Mouse (Mus musculus): Measurements from ENCODE around the gene Sec14l4. TPM values are rescaled to one million over a fixed set of nuclear protein-coding genes. Genes with fewer than 3 reads are reported as not detected.

Gene Sec14l4
- polyA plus RNA-seq, 1 experiment from 2014 or later, result not detected

- WGBS, result 86% methylated on average over 2 of the region's 2 CpGs
Measured at GRCm38 (mm10) chr11:4047766-4048165, 16.5 kb downstream of the Sec14l4 start.

GRCm38 (mm10) chr11:4048438-4048837, 17.2 kb downstream of the Sec14l4 start:
- peaks cover 11% of the 10 kb centered on the region for H3K9me3 ChIP-seq (replicated peaks)
- no peaks in the 10 kb centered on the region for H3K36me3 ChIP-seq
- no peak overlapping the region for H3K9ac ChIP-seq
- no peak overlapping the region for H3K4me3 ChIP-seq
- H3K4me1 ChIP-seq (replicated peaks), result no peaks in the 10 kb centered on the region
- 81% methylated on average over 6 of the region's 6 CpGs for WGBS
- ATAC-seq (ENCODE audit: insufficient number of reproducible peaks, low FRiP score), result no peak
- H3K27me3 ChIP-seq (replicated peaks), result no peaks in the 10 kb centered on the region
- no peak overlapping the region for H3K27ac ChIP-seq (ENCODE audit: poor library complexity, severe bottlenecking)
- no peak overlapping the region for H3K4me2 ChIP-seq

More at GRCm38 (mm10) chr11:4047766-4048165, 16.5 kb downstream of the Sec14l4 start:
- Histone ChIP-seq H3K27me3 (replicated peaks) (no peaks in the 10 kb centered on the region), H3K9me3 (replicated peaks) (peaks cover 11% of the 10 kb centered on the region), H3K4me2 (no peak overlapping the region), H3K36me3 (no peaks in the 10 kb centered on the region), H3K4me3 (no peak overlapping the region), H3K9ac (no peak overlapping the region), H3K4me1 (replicated peaks) (no peaks in the 10 kb centered on the region), H3K27ac (ENCODE audit: poor library complexity, severe bottlenecking) (no peak overlapping the region)
- ATAC-seq (ENCODE audit: insufficient number of reproducible peaks, low FRiP score), result no peak

DNA sequence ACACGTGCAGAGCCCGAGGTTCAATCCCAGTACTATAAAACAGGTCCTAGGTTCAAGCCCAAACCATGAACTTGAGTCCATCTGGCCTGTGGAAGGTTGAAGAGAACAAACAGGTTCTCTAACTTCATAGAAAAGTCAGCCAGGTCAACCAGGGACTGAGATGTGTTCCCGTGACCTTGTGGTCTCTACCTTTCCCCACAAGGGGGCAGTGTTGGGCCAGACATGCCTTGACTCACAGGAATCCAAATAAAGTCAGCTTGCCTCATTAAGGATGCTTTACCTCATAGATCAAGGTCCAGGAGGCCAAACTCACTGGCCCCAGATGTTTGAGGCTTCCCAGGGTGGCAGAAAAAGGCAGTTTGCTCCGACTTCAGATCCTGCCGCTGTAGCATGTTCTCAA, 22.3 kb downstream of the Sec14l4 start:
- H3K4me1 ChIP-seq (replicated peaks), result no peaks in the 10 kb centered on the region
- peaks cover 2% of the 10 kb centered on the region for H3K9me3 ChIP-seq (replicated peaks)

GRCm38 (mm10) chr11:4060866-4061575, 29.8 kb downstream of the Sec14l4 start:
- WGBS, result 67% methylated on average over 5 of the region's 5 CpGs

More for the DNA sequence above, 22.3 kb downstream of the Sec14l4 start:
- Histone ChIP-seq H3K27ac (ENCODE audit: poor library complexity, severe bottlenecking) (no peak overlapping the region), H3K4me2 (no peak overlapping the region), H3K4me3 (no peak overlapping the region), H3K36me3 (no peaks in the 10 kb centered on the region), H3K27me3 (replicated peaks) (no peaks in the 10 kb centered on the region), H3K9ac (no peak overlapping the region)
- no peak for ATAC-seq (ENCODE audit: insufficient number of reproducible peaks, low FRiP score)
- 19% methylated on average over 5 of the region's 5 CpGs for WGBS

GRCm38 (mm10) chr11:4062523-4062922, 31.3 kb downstream of the Sec14l4 start:
- Histone ChIP-seq H3K4me1 (replicated peaks) (no peaks in the 10 kb centered on the region), H3K4me3 (no peak overlapping the region), H3K4me2 (no peak overlapping the region), H3K27me3 (replicated peaks) (peaks cover 13% of the 10 kb centered on the region; the same call in 1 of the 2 replicates), H3K9ac (no peak overlapping the region), H3K9me3 (replicated peaks) (no peaks in the 10 kb centered on the region), H3K27ac (ENCODE audit: poor library complexity, severe bottlenecking) (no peak overlapping the region), H3K36me3 (no peaks in the 10 kb centered on the region)
- no peak for ATAC-seq (ENCODE audit: insufficient number of reproducible peaks, low FRiP score)
- 84% methylated on average over 4 of the region's 4 CpGs for WGBS

More at GRCm38 (mm10) chr11:4060866-4061575, 29.8 kb downstream of the Sec14l4 start:
- no peak overlapping the region for H3K27ac ChIP-seq (ENCODE audit: poor library complexity, severe bottlenecking)
- H3K27me3 ChIP-seq (replicated peaks), result peaks cover 13% of the 10 kb centered on the region; the same call in 1 of the 2 replicates
- no peaks in the 10 kb centered on the region for H3K36me3 ChIP-seq
- H3K4me3 ChIP-seq, result no peak overlapping the region
- H3K4me2 ChIP-seq, result no peak overlapping the region
- H3K9me3 ChIP-seq (replicated peaks), result no peaks in the 10 kb centered on the region
- no peaks in the 10 kb centered on the region for H3K4me1 ChIP-seq (replicated peaks)
- no peak overlapping the region for H3K9ac ChIP-seq
- no peak for ATAC-seq (ENCODE audit: insufficient number of reproducible peaks, low FRiP score)

DNA sequence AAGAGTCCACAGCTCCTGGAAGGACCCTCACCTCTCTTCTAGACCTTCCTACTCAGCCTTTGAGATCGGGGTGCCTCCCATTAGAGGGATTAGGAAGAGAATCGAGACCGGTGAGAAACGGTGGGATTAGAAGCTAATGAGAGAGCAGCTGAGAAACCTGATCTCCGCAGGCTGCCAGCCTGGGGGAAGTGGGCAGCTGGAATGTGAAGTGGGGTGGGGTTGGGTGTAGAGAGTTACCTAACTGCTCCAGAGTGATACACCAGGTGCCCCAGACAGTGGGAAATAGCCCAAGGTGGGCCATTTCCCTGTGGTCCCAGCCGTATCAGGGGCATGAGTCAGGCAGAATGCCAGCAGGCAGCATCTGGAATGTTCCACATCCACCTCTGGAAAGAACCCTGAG, 31.7 kb downstream of the Sec14l4 start:
- Histone ChIP-seq H3K9ac (no peak overlapping the region), H3K9me3 (replicated peaks) (no peaks in the 10 kb centered on the region), H3K4me2 (no peak overlapping the region), H3K27ac (ENCODE audit: poor library complexity, severe bottlenecking) (no peak overlapping the region), H3K4me3 (no peak overlapping the region), H3K27me3 (replicated peaks) (peaks cover 13% of the 10 kb centered on the region; the same call in 1 of the 2 replicates), H3K36me3 (no peaks in the 10 kb centered on the region), H3K4me1 (replicated peaks) (no peaks in the 10 kb centered on the region)
- WGBS, result 49% methylated on average over 6 of the region's 6 CpGs
- ATAC-seq (ENCODE audit: insufficient number of reproducible peaks, low FRiP score), result no peak

DNA sequence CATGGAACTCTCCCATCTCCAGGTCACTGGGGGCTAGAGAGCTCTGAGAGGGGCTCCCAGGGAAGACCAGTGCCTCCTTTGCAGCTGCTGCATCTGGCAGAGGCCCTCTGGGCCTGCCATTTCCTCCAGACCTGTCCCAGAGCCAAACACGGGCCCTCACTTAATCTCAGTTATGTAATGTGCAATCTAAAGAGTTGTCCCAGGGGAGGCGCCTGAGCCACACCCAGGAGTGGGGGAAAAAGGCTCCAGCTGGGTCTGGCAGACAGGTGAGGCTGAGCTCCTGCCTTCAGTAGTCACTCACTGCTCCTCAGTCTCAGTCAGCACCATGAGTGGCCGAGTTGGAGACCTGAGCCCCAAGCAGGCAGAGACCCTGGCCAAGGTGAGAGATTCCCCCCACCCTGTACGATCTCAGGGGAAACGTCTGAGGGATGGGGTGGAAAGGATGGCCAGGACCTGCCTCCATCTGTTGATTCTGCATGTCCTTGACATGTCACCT, 33.4 kb downstream of the Sec14l4 start, which contains the start of gene Sec14l3:
Sec14l3 (plus strand) TSS at position 215 of the 496 bp plus-strand sequence.
- Histone ChIP-seq H3K27ac (ENCODE audit: poor library complexity, severe bottlenecking) (no peak within 1 kb of the TSS), H3K9me3 (replicated peaks) (no peaks in the 10 kb centered on the region), H3K4me3 (no peak within 1 kb of the TSS), H3K4me2 (no peak within 1 kb of the TSS), H3K9ac (no peak within 1 kb of the TSS), H3K4me1 (replicated peaks) (no peaks in the 10 kb centered on the region), H3K36me3 (no peaks in the 10 kb centered on the region), H3K27me3 (replicated peaks) (peaks cover 13% of the 10 kb centered on the region; the same call in 1 of the 2 replicates)
- ATAC-seq (ENCODE audit: insufficient number of reproducible peaks, low FRiP score), result no peak
- WGBS, result 57% methylated on average over 5 of the region's 5 CpGs

- Histone ChIP-seq H3K9ac (no peak overlapping the region), H3K36me3 (no peaks in the 10 kb centered on the region), H3K27ac (ENCODE audit: poor library complexity, severe bottlenecking) (no peak overlapping the region), H3K4me2 (no peak overlapping the region), H3K4me1 (replicated peaks) (no peaks in the 10 kb centered on the region), H3K27me3 (replicated peaks) (peaks cover 5% of the 10 kb centered on the region; the same call in 1 of the 2 replicates), H3K9me3 (replicated peaks) (no peaks in the 10 kb centered on the region), H3K4me3 (no peak overlapping the region)
- 56% methylated on average over 1 of the region's 1 CpGs for WGBS
- ATAC-seq (ENCODE audit: insufficient number of reproducible peaks, low FRiP score), result no peak
Measured at GRCm38 (mm10) chr11:4069664-4070063, 38.4 kb downstream of the Sec14l4 start.

DNA sequence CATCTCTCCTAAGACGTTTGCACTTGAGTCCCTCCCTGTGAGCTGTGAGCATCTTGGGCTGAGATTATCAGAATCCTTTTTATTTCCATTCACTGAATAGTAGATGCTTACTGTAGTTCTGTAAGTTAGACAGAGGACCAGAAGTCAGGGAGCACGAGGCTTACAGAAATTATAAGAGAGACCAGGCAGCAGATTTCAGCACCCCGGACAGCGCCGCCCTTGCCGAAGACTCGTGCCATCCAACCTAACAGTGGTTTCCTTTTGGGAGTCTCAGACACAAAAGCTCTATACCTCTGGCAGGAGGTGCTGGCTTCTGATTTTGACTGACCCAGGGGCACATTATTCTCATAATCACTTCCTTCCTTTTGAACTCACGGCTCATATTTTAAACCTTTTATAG, 45.4 kb downstream of the Sec14l4 start:
- no peaks in the 10 kb centered on the region for H3K36me3 ChIP-seq
- no peak for ATAC-seq (ENCODE audit: insufficient number of reproducible peaks, low FRiP score)
- no peaks in the 10 kb centered on the region for H3K4me1 ChIP-seq (replicated peaks)
- 13% methylated on average over 8 of the region's 8 CpGs for WGBS
- no peak overlapping the region for H3K4me3 ChIP-seq
- 0 out of 2 replicates have a peak, but pooled peaks cover 4% of the 10 kb centered on the region for H3K27me3 ChIP-seq (replicated peaks)
- H3K9me3 ChIP-seq (replicated peaks), result no peaks in the 10 kb centered on the region
- no peak overlapping the region for H3K9ac ChIP-seq
- no peak overlapping the region for H3K4me2 ChIP-seq
- no peak overlapping the region for H3K27ac ChIP-seq (ENCODE audit: poor library complexity, severe bottlenecking)

DNA sequence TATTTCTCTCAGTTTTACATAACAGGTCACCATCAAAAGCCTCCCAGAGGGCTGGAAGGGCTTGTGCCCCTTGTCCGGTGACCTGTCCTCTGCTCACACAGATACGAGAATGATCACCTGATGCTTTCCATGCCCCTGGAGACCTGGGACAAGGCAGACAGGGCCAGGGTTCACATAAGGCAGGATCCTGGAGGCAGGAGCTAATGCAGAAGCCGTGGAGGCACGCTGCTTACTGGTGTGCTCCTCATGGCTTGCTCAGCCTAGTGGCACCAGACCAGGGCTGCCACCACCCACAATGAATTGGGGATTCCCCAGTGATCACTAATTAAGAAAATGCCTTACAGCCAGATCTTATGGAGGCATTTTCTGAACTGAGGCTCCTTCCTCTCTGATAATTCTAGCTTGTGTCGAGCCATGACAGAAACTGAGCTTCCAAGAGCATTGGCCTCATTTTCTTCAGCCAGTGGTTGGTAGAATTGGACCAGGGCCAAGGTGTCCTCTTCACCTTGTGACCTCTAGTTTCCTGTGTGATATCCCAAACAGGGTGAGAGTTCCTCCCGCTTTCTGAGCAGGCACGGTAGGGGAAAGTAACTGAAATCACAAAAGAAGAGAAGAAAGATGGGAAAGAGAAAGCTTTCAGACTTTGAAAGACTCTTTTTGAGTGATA, 47.1 kb downstream of the Sec14l4 start:
- no peak overlapping the region for H3K4me2 ChIP-seq

GRCm38 (mm10) chr11:4080219-4080618, 49.0 kb downstream of the Sec14l4 start:
- no peaks in the 10 kb centered on the region for H3K4me1 ChIP-seq (replicated peaks)
- 14% methylated on average over 4 of the region's 4 CpGs for WGBS

More for the DNA sequence above, 47.1 kb downstream of the Sec14l4 start:
- Histone ChIP-seq H3K36me3 (no peaks in the 10 kb centered on the region), H3K4me3 (no peak overlapping the region), H3K27ac (ENCODE audit: poor library complexity, severe bottlenecking) (no peak overlapping the region), H3K27me3 (replicated peaks) (0 out of 2 replicates have a peak, but pooled peaks cover 4% of the 10 kb centered on the region), H3K4me1 (replicated peaks) (no peaks in the 10 kb centered on the region), H3K9me3 (replicated peaks) (no peaks in the 10 kb centered on the region), H3K9ac (no peak overlapping the region)
- no peak for ATAC-seq (ENCODE audit: insufficient number of reproducible peaks, low FRiP score)
- WGBS, result 68% methylated on average over 7 of the region's 7 CpGs

More at GRCm38 (mm10) chr11:4080219-4080618, 49.0 kb downstream of the Sec14l4 start:
- Histone ChIP-seq H3K27ac (ENCODE audit: poor library complexity, severe bottlenecking) (no peak overlapping the region), H3K27me3 (replicated peaks) (0 out of 2 replicates have a peak, but pooled peaks cover 2% of the 10 kb centered on the region), H3K36me3 (no peaks in the 10 kb centered on the region), H3K9ac (no peak overlapping the region), H3K9me3 (replicated peaks) (no peaks in the 10 kb centered on the region), H3K4me3 (no peak overlapping the region), H3K4me2 (no peak overlapping the region)
- no peak for ATAC-seq (ENCODE audit: insufficient number of reproducible peaks, low FRiP score)
